ENCODE assay signal across 8 mouse cellular contexts in the genomic region with DNA sequence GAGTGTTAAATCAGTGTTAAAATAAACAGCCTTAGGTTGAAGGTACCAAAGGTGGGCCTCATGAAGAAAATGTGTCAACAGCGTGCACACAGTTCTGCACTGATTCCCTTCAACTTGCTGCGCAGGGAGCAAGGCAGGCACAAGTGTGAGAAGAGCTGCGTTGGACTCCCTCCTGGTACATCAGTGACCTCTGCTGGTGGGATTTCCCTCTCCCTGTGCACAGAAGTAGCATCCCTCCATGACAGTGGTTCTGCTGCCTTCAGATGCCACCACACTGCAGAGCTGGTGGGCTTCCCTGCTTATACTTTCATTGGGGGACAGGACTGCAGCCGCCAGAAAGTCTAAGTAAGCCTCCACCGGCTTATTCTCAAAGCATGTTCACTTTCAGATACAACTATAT. TPM values are rescaled to one million over a fixed set of nuclear protein-coding genes. Genes with fewer than 3 reads are reported as not detected.
A peak's percentile ranks its signal among the peaks of the same experiment; 100 is the strongest.
DNase-seq lines count a peak whose midpoint lies in the region; TF ChIP-seq lines count a peak whose summit lies in the region.

No protein-coding gene starts in this region.

- H3K4me3 ChIP-seq in lung, adult 2 months (replicated peaks; ENCODE audit: extremely low read depth, low read depth, low read length): no peak overlapping the region

- no peaks in the 10 kb centered on the region for H3K4me1 ChIP-seq in lung, adult 2 months (ENCODE audit: control insufficient read depth, insufficient read depth, low read length)

- no peak for TF ChIP-seq POLR2A in lung, adult 2 months (IDR thresholded peaks at IDR 0.05; ENCODE audit: borderline replicate concordance, extremely low read depth, low read depth, low read length)

- WGBS in lung, adult 2 months: 47% methylated on average over 5 of the region's 5 CpGs

- DNase-seq in 3134 (ENCODE audit: extremely low read depth, insufficient read length, low spot score) (peak; percentile 35), MEL-GATA-1-ER (ENCODE audit: extremely low read depth, low read depth) (peak; percentile 52)
- DNase-seq in cerebellum, adult 9-10 months: peak; percentile 78
- peak; percentile 63 for DNase-seq in gastrocnemius, postnatal 10 days
- peak; percentile 84 for DNase-seq in kidney, postnatal 10 days
- DNase-seq in lung, adult 2 months: no peak
- DNase-seq in retina, adult 2 months (ENCODE audit: low read depth, low spot score): peak; percentile 42
- peak; percentile 88 for DNase-seq in thymus, postnatal 4 days

- peak; percentile 59; the same call in 1 of the 2 replicates for TF ChIP-seq CTCF in lung, adult 2 months (IDR thresholded peaks at IDR 0.05; ENCODE audit: insufficient read depth, low read length)

RNA-seq across cellular contexts. Expression of gene Rasa2, which starts 37.2 kb away (rescaled TPM):
- 1 to 10 TPM; 4.3 to 9.6 TPM for total RNA-seq in gastrocnemius, postnatal 10 days (2021)
- 1.4 and 2.3 TPM in 2 replicates for polyA plus RNA-seq in lung, adult 2 months (2012; rRNA removed)
